Mouse (Mus musculus): ENCODE results near the gene Dlx6. TPM values are rescaled to one million over a fixed set of nuclear protein-coding genes. Genes with fewer than 3 reads are reported as not detected.

The Dlx6 gene
- 2.4 and 3.6 TPM in 2 replicates for polyA plus RNA-seq (2015; fragmentation: Nextera tagmentation; extraction: Ambion mirVana)

DNA sequence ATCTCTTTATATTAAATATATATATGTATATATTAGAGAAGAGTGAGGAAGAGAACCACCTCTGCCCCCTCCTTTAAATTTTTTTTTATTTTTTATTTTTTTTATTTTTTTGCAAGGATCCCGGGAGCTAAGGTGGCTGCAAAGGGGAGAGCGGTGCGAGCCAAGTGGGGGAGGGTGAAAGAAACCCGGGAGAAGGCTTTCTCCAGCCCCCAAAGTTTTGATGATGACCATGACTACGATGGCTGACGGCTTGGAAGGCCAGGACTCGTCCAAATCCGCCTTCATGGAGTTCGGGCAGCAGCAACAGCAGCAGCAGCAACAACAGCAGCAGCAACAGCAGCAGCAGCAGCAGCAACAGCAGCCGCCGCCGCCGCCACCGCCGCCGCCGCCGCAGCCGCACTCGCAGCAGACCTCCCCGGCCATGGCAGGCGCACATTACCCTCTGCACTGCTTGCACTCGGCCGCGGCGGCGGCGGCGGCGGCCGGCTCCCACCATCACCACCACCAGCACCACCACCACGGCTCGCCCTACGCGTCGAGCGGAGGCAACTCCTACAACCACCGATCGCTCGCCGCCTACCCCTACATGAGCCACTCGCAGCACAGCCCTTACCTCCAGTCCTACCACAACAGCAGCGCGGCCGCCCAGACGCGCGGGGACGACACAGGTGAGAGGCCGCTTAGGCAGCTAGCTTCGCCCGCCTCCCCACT is at the start of gene Dlx6:
TSS of gene Dlx6 (plus strand) at position 175 of the 711 bp plus-strand sequence.
- WGBS: 0% methylated on average over 36 of the region's 52 CpGs
- peak within 1 kb of the TSS; percentile 27; the same call in 1 of the 2 replicates for H3K9ac ChIP-seq
- peaks cover 72% of the 10 kb centered on the region for H3K27me3 ChIP-seq (replicated peaks)
- no peaks in the 10 kb centered on the region for H3K36me3 ChIP-seq (replicated peaks)
- H3K27ac ChIP-seq: peak within 1 kb of the TSS; percentile 66
- peaks cover 25% of the 10 kb centered on the region for H3K4me1 ChIP-seq
- H3K4me3 ChIP-seq: peak within 1 kb of the TSS; percentile 39
- no peaks in the 10 kb centered on the region for H3K9me3 ChIP-seq
- peak within 1 kb of the TSS; percentile 55 for H3K4me2 ChIP-seq
- peak; percentile 70 for ATAC-seq (replicated peaks)

DNA sequence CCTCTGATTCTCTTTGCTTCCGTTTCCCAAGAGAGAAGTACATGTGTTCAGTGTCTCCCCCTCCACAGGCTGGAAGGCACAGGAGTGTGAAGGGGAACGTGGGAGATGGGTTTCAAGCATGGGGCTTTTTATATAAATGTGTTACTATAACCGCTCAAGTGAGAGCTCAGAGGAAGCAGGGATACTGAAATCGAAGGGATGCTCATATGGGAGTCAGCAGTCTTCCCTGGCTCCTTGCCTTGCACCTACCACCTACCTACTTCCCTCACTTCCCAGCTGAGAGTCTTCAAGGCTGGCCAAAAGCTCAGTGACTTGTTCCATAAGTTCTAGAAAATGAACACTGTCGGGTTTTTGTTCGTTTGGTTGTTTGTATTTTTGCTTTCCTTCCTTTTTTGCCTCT is 46.3 kb upstream of the Dlx6 start:
- Histone ChIP-seq H3K9ac (no peak overlapping the region), H3K4me1 (no peaks in the 10 kb centered on the region), H3K27me3 (replicated peaks) (no peaks in the 10 kb centered on the region), H3K36me3 (replicated peaks) (no peaks in the 10 kb centered on the region), H3K9me3 (no peaks in the 10 kb centered on the region), H3K27ac (no peak overlapping the region), H3K4me2 (no peak overlapping the region), H3K4me3 (no peak overlapping the region)
- 88% methylated on average over 6 of the region's 6 CpGs for WGBS
- ATAC-seq (replicated peaks): no peak

DNA sequence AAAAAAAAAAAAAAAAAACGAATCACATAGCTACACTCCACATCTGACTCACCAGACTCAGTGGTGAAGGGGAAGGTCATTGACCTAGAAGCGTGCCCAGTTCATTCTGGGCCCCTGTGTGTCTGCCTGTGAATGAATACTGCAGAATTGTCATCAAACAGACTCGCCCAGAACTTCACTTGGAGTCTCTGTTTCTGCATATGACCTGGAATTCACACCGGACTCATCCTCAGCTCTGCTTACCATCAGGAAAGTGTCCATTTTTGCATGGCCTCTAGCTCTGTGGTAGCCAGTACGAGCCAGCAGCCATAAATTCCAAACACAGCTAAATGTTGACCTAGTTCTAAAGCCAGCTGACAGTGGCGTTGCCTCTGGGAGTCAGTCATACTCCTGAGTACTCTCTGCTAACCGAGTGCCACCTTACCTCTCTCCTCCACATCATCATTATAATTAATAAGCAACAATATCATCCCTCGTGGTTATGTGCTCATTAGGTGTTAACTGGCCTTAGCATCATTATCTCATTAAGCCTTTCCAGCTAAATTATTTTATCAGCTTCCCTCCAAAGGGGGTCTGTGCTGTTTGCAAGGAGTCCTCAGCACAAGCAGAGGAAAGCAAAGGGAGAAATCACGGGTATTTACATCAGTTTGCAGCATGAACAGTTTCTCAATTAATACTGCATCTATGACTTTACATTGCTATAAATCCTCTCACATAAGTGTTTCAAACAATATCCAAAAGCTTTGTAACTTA is 44.9 kb upstream of the Dlx6 start:
- no peaks in the 10 kb centered on the region for H3K9me3 ChIP-seq
- H3K27me3 ChIP-seq (replicated peaks): no peaks in the 10 kb centered on the region
- no peak overlapping the region for H3K4me3 ChIP-seq
- no peaks in the 10 kb centered on the region for H3K4me1 ChIP-seq
- no peak overlapping the region for H3K27ac ChIP-seq
- WGBS: 64% methylated on average over 9 of the region's 9 CpGs
- no peak overlapping the region for H3K4me2 ChIP-seq
- no peak overlapping the region for H3K9ac ChIP-seq
- no peaks in the 10 kb centered on the region for H3K36me3 ChIP-seq (replicated peaks)
- 0 out of 2 replicates have a peak, but pooled peaks have one; percentile 42 for ATAC-seq (replicated peaks)

DNA sequence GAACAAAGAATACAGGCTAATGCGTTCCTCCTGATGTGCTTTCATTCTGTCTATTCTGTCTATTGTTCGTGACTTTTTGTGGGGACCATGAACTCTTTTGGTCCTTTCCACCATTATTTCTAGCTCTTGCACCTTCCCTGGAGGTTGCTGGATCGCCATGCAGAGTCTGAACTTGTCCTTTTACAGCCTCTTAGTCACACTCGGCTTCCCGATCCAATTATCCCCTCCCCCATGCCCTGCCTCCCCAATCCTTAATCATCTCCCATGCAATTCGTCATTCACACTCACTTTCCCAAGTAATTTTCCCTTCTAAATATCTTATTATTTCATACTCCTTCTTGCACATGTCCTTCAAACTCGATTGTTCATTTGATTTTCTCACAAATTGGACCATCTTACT is 44.0 kb upstream of the Dlx6 start:
- Histone ChIP-seq H3K27me3 (replicated peaks) (no peaks in the 10 kb centered on the region), H3K4me1 (no peaks in the 10 kb centered on the region), H3K9me3 (no peaks in the 10 kb centered on the region), H3K27ac (no peak overlapping the region), H3K9ac (no peak overlapping the region), H3K4me2 (peak overlapping the region; percentile 13; the same call in 1 of the 2 replicates), H3K36me3 (replicated peaks) (no peaks in the 10 kb centered on the region), H3K4me3 (no peak overlapping the region)
- no peak for ATAC-seq (replicated peaks)
- 18% methylated on average over 7 of the region's 7 CpGs for WGBS

DNA sequence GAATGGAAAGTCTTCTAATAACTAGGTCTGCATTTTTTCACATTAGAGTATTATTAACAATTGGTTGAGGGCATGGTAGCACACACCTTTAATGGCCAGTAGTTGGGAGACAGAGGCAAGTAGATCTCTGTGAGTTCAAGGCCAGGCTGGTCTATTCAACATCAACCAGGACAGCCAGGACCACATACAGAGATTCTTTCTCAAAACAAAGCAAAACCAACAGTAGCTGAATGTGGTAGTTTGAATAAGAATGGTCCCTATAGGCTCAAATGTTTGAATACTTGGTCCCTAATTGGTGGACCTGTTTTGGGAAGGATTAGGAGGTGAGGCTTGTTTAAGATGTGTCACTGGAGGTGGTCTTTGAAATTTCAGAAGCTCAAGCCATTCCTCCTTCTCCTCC is 37.8 kb upstream of the Dlx6 start:
- ATAC-seq (replicated peaks): no peak

DNA sequence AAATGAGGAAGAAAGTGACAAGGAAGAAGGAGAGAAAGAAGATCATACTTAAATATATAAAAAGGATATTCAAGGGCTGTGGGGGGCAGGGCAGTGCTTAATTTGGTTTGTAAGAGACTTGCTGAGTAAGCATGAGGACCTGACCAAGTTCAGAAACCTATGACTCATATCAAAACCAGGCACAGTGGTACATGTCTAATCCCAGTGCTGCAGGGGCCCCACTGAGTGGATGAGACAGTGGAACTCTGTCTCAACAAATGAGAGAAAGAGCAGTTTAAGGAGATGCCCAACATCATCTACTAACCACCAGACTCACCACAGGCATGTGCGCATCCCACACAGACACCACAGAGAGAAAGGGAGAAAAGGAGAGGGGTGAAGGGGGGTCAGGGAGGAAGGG is 36.3 kb upstream of the Dlx6 start:
- 95% methylated on average over 1 of the region's 1 CpGs for whole genome bisulfite sequencing
- Histone ChIP-seq H3K9ac (no peak overlapping the region), H3K4me3 (no peak overlapping the region), H3K4me2 (no peak overlapping the region), H3K27me3 (replicated peaks) (no peaks in the 10 kb centered on the region), H3K36me3 (replicated peaks) (no peaks in the 10 kb centered on the region), H3K27ac (no peak overlapping the region), H3K9me3 (no peaks in the 10 kb centered on the region), H3K4me1 (no peaks in the 10 kb centered on the region)
- ATAC-seq (replicated peaks): no peak

More for the DNA sequence above, 37.8 kb upstream of the Dlx6 start:
- H3K4me3 ChIP-seq: no peak overlapping the region
- no peak overlapping the region for H3K27ac ChIP-seq
- no peaks in the 10 kb centered on the region for H3K4me1 ChIP-seq
- no peaks in the 10 kb centered on the region for H3K9me3 ChIP-seq
- H3K27me3 ChIP-seq (replicated peaks): no peaks in the 10 kb centered on the region
- no peak overlapping the region for H3K9ac ChIP-seq
- H3K4me2 ChIP-seq: no peak overlapping the region
- no peaks in the 10 kb centered on the region for H3K36me3 ChIP-seq (replicated peaks)

DNA sequence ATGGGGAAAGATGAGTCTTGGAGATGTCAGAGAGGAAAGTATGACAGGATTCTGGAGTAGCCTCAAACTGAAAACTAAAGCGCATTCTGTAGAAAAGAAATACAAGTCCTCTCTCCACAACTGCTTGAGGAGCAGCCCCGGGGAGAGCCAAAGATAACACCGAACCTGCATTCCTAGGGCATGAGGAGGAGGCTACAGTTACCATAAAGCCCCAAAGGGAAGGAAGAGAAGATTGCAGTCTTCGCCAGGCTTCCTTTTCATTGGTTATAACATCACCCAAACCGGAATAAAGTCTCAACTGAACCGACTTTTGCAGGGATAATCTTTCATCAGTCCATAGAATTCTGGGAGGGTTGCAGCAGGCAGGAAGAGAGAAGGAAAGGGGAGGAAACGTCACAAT is 32.7 kb upstream of the Dlx6 start:
- no peaks in the 10 kb centered on the region for H3K4me1 ChIP-seq
- 78% methylated on average over 7 of the region's 7 CpGs for WGBS
- ATAC-seq (replicated peaks): no peak
- H3K27me3 ChIP-seq (replicated peaks): no peaks in the 10 kb centered on the region
- H3K4me2 ChIP-seq: no peak overlapping the region
- H3K36me3 ChIP-seq (replicated peaks): no peaks in the 10 kb centered on the region
- H3K4me3 ChIP-seq: no peak overlapping the region
- H3K27ac ChIP-seq: no peak overlapping the region
- no peak overlapping the region for H3K9ac ChIP-seq
- no peaks in the 10 kb centered on the region for H3K9me3 ChIP-seq

DNA sequence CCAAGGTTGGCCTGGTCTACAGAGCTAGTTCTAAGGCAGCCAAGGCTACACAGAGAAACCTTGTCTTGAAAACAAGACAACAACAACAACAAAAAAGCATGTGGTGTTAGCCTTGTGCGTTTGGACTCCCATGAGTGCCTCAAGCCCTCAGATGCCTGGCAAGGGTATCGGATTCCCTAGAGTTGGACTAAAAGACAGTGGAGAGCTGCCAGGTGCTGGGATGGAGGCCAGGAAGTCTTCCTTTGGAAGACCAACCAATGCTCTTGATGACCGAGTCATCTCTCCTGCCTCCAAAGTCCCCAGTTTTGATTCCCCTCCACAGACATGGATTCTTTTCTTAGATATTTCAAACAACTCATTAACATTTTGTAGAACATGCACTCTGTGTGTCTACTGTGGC is 29.8 kb upstream of the Dlx6 start:
- H3K9me3 ChIP-seq: no peaks in the 10 kb centered on the region
- no peak overlapping the region for H3K27ac ChIP-seq
- no peak for ATAC-seq (replicated peaks)
- H3K9ac ChIP-seq: no peak overlapping the region
- no peak overlapping the region for H3K4me3 ChIP-seq
- no peak overlapping the region for H3K4me2 ChIP-seq
- no peaks in the 10 kb centered on the region for H3K27me3 ChIP-seq (replicated peaks)
- H3K4me1 ChIP-seq: no peaks in the 10 kb centered on the region
- WGBS: 92% methylated on average over 3 of the region's 3 CpGs
- no peaks in the 10 kb centered on the region for H3K36me3 ChIP-seq (replicated peaks)

DNA sequence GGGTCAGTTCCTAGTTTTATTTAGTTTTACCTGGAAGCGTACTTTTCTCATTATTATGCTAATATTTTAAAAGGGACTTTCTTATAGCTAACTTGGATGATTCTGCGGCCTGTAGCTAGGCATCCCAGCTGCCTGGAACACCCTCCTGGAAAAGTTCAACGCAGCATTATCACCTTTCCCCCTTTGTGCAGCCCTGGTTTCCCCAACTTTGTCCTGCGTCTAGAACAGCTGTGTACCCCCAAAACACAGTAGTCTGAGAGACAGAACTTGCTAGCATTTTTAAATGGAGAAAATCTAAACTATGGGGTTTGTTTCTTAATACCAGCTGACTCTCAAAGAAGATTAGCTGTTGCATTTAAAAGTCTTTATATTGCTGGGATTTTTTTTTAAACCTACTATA is 14.6 kb upstream of the Dlx6 start:
- Histone ChIP-seq H3K27ac (no peak overlapping the region), H3K36me3 (replicated peaks) (no peaks in the 10 kb centered on the region), H3K9me3 (no peaks in the 10 kb centered on the region), H3K9ac (no peak overlapping the region), H3K4me3 (no peak overlapping the region), H3K27me3 (replicated peaks) (peaks cover 64% of the 10 kb centered on the region), H3K4me2 (no peak overlapping the region), H3K4me1 (no peaks in the 10 kb centered on the region)
- no peak for ATAC-seq (replicated peaks)
- WGBS: 7% methylated on average over 4 of the region's 4 CpGs

DNA sequence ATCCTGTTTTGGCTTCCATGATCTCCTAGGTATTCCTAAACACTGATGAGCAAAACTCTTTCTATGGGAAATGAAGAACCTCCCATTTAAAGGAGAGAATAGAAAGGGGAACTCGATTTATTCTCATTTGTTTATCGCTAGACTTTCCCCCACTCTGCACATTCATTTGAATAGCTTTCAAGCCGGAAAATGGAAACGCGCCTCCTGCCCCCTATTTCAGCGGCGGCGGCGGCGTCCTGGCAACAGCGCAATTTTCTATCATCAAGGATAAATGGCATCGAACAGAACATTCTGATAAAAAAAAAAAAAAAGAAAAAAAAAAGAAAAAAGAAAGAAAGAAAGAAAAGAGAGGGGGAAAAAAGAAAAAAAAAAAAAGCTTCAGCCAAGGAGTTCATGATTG is 13.4 kb upstream of the Dlx6 start:
- H3K4me3 ChIP-seq: no peak overlapping the region
- no peak overlapping the region for H3K9ac ChIP-seq
- no peaks in the 10 kb centered on the region for H3K9me3 ChIP-seq
- no peak overlapping the region for H3K4me2 ChIP-seq
- ATAC-seq (replicated peaks): no peak
- WGBS: 1% methylated on average over 12 of the region's 12 CpGs
- H3K27me3 ChIP-seq (replicated peaks): peaks cover 75% of the 10 kb centered on the region
- no peaks in the 10 kb centered on the region for H3K4me1 ChIP-seq
- H3K27ac ChIP-seq: no peak overlapping the region
- no peaks in the 10 kb centered on the region for H3K36me3 ChIP-seq (replicated peaks)

DNA sequence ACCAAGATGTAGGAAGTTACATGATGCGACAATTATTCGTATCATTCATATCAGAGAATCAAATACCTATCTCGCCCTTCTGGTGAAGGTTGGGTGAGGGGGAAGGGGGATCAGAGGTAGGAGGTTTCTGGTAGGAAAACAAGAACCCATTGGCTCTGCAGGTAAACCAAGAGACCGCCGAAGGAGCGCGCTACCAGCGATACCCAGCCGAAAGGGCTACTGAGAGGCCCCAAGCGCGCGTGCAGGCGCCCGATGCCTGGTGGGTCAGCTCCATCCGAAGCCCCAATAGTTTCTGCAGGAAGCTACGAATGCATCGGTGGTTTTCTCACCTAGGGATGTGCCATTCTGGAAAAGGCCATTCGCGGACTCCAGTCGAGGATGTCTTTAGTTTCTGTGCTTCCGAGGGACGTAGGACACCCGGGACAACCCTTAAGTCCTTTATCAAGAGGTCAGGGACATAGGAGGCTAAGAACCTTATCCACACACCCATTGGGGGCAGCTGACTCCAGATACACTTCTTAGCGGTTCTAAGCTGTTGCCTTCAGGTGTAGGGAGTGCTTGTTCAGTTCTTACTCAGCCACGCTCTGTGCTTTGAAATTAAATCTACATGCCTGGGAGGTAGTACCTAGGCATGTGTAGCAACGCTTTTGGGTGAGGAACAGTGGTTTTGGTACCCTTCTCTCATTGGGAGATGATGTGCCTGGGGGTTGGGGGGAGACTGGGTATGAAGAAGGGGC is 12.6 kb upstream of the Dlx6 start:
- WGBS: 2% methylated on average over 26 of the region's 26 CpGs
- H3K4me2 ChIP-seq: no peak overlapping the region
- no peaks in the 10 kb centered on the region for H3K36me3 ChIP-seq (replicated peaks)
- no peak overlapping the region for H3K27ac ChIP-seq
- no peaks in the 10 kb centered on the region for H3K9me3 ChIP-seq
- ATAC-seq (replicated peaks): peak; percentile 21; the same call in 1 of the 2 replicates
- H3K4me3 ChIP-seq: no peak overlapping the region
- peaks cover 79% of the 10 kb centered on the region for H3K27me3 ChIP-seq (replicated peaks)
- no peaks in the 10 kb centered on the region for H3K4me1 ChIP-seq
- no peak overlapping the region for H3K9ac ChIP-seq

DNA sequence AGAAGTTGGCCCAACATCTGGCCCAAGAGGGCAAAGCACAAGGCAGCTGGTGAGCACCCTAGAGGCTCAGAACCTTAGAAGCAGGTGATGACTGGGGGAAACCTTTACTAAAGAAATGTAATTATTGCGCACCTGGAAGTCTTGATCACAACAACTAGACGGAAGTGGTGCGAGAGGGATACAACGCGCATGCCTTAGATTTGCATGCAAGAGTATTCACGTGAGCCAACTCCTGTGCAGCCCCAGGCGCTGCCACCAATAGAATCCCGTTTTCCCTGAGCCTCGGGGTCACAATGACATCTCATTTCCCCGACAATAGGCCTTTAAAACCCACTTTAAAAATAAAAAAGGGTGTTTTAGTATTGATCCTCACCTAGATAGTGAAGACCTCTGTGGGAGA is 12.0 kb upstream of the Dlx6 start:
- Histone ChIP-seq H3K27ac (no peak overlapping the region), H3K4me3 (no peak overlapping the region)
- 1% methylated on average over 10 of the region's 10 CpGs for WGBS

More for the DNA sequence above, 12.0 kb upstream of the Dlx6 start:
- H3K9me3 ChIP-seq: no peaks in the 10 kb centered on the region
- H3K27me3 ChIP-seq (replicated peaks): peaks cover 85% of the 10 kb centered on the region
- H3K4me2 ChIP-seq: no peak overlapping the region
- H3K4me1 ChIP-seq: no peaks in the 10 kb centered on the region
- no peaks in the 10 kb centered on the region for H3K36me3 ChIP-seq (replicated peaks)
- no peak for ATAC-seq (replicated peaks)
- no peak overlapping the region for H3K9ac ChIP-seq
